Mouse (Mus musculus): ENCODE data around the gene Slc7a11.

DNA sequence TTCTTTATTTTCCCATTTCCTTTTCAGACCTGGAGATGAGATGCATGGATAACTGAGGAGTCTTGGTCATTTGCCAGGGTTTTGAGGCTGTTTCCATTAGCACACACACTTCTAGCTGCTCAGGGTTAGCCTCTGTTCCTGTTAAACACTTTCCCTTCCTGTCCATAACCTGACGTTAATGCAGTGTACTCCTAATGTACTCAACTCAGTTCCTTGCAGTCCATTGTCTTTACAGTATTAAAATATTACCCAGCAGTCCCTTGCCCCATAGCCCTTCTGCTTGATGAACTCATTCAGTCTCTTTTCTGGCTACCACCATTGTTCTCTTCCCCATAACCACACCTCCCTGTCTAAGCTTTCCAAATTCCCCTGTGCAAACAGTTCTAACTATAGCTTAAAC lies 96.3 kb downstream of the Slc7a11 start:
- TF ChIP-seq CTCF (IDR thresholded peaks at IDR 0.05; ENCODE audit: extremely low read depth, insufficient read depth, insufficient read length, insufficient replicate concordance), result no peak
- no peak for TF ChIP-seq POLR2A (IDR thresholded peaks at IDR 0.05; ENCODE audit: low read depth, low read length)
